Mouse (Mus musculus) stomach, postnatal 0 days (tissue): ENCODE measurements around the gene Fmnl1. TPM values are rescaled to one million over a fixed set of nuclear protein-coding genes. Genes with fewer than 3 reads are reported as not detected.

Source experiments
- ATAC-seq: fragments of 200-750 bp; cut with Nextera tagmentation; 2 replicates; pipeline ENCODE4 v1.8.0; 2017; ENCODE audit not compliant: low FRiP score, low TSS enrichment
- DNase-seq: peaks from one replicate; pipeline ENCODE4 v3.0.0-alpha.2; 2016; ENCODE audit warnings: low spot score
- H3K27ac ChIP-seq: fragments of 300-500 bp; sonication (generic); replicated peaks from 2 replicates; pipeline ENCODE4 v1.5.1; 2014; ENCODE audit warnings: mild to moderate bottlenecking, control low read depth
- H3K27me3 ChIP-seq: fragments of 300-500 bp; sonication (generic); 2 replicates; pipeline ENCODE4 v1.6.1; 2014; ENCODE audit warnings: low read length; ENCODE audit not compliant: control insufficient read depth, insufficient read depth
- H3K36me3 ChIP-seq: fragments of 300-500 bp; sonication (generic); 2 replicates; pipeline ENCODE4 v1.6.1; 2014; ENCODE audit warnings: low read length, mixed read lengths; ENCODE audit not compliant: control insufficient read depth, insufficient read depth
- H3K4me1 ChIP-seq: fragments of 300-500 bp; sonication (generic); replicated peaks from 2 replicates; pipeline ENCODE4 v1.6.1; 2014; ENCODE audit warnings: antibody characterized with exemption; ENCODE audit not compliant: control insufficient read depth, insufficient read depth
- H3K4me2 ChIP-seq: fragments of 300-500 bp; sonication (generic); replicated peaks from 2 replicates; pipeline ENCODE4 v1.6.1; 2014; ENCODE audit warnings: low read depth, mild to moderate bottlenecking, control low read depth, moderate library complexity
- H3K4me3 ChIP-seq: fragments of 300-500 bp; sonication (generic); 2 replicates; pipeline ENCODE4 v1.5.1; 2014; ENCODE audit warnings: low read depth, low read length, control low read depth
- H3K9ac ChIP-seq: fragments of 300-500 bp; sonication (generic); 2 replicates; pipeline ENCODE4 v1.6.1; 2014; ENCODE audit warnings: mild to moderate bottlenecking, low read length, control low read depth, mixed read lengths
- H3K9me3 ChIP-seq: fragments of 300-500 bp; sonication (generic); 2 replicates; pipeline ENCODE4 v1.6.1; 2016; ENCODE audit warnings: low read length; ENCODE audit not compliant: control insufficient read depth
- CTCF ChIP-seq: IDR thresholded peaks from 2 replicates; pipeline ENCODE4 v1.5.1; 2016; ENCODE audit warnings: antibody characterized with exemption, low read depth, mild to moderate bottlenecking, moderate library complexity
- EP300 ChIP-seq: optimal IDR thresholded peaks from 2 replicates; pipeline ENCODE3; 2016; ENCODE audit warnings: antibody characterized with exemption
- WGBS: fragments of 180-500 bp; shearing (Covaris S2); extraction: QIAGEN DNeasy Blood & Tissue Kit; methylation state at CpG from one replicate; pipeline ENCODE4 v1.1.7; 2014; 5-methylcytosine and 5-hydroxymethylcytosine counted together
- polyA plus RNA-seq: library from polyadenylated mRNA; unstranded; fragments of >200 nt; fragmentation: Nextera tagmentation; extraction: Ambion mirVana; gene quantifications from 2 replicates; pipeline ENCODE4 v1.2.1, GENCODE M21; 2015

Gene Fmnl1
- polyA plus RNA-seq, 1 experiment from 2014 or later, result 0.86 TPM

DNA sequence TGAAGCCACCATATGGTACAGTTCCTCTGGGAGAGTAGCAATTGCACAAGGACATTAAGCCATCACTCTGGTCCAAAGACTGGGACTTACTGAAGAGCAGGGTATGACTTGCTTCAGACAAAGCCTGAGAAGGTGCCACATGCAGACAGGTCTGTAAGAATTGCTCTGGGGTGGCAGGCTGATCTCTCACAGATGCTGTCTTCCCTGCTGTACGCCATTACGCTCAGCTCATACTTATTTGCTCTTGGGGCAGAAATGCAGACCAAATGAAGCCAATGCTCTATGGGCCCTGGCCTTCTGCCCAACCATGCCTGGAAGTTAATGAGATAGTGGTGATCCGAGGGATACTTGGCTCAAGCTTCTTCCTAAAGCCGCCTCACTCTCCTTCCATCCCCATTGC is 73.9 kb downstream of the Fmnl1 start:
- H3K4me3 ChIP-seq, result no peak overlapping the region
- ATAC-seq, result no peak
- WGBS, result 71% methylated on average over 4 of the region's 4 CpGs

DNA sequence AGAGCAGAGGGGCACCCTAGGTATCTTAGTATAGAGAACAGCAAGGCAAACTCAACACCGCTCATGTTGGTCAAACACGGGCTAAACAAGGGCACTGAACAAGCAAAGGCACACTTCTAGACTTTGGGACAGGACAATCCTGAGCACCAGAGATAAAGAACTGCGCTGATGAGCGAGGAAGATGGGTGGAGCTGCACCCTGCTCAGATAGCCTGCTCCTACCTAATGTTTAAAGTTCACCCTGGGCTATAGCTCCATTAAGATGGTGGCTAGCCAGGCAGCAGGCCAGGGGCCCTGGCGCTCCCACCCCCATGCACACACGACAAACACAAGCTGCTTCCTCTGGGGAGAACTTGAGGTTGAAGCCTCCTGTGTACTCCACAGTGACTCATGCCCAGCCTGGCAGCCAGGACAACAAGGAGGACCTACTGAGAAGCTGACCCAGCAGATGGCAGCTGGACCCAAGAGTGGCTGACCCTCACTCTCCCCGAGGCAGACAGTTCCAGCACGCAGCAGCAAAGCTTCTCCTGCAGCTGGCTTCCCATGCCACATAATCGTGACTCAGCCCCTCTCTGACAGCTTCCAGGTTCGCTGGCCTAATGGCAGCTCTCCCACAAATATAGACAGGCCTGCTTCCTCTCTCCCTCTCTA is 75.3 kb downstream of the Fmnl1 start:
- H3K27me3 ChIP-seq, result no peaks in the 10 kb centered on the region
- peak overlapping the region; percentile 79 for H3K27ac ChIP-seq
- no peak overlapping the region for H3K4me2 ChIP-seq
- H3K36me3 ChIP-seq, result no peaks in the 10 kb centered on the region
- DNase-seq (peak; percentile 51), ATAC-seq (peak; percentile 64)
- no peak overlapping the region for H3K9ac ChIP-seq
- TF ChIP-seq EP300, result no peak
- TF ChIP-seq CTCF, result peak; percentile 27
- no peaks in the 10 kb centered on the region for H3K9me3 ChIP-seq
- no peak overlapping the region for H3K4me3 ChIP-seq
- peaks cover 14% of the 10 kb centered on the region for H3K4me1 ChIP-seq
- 43% methylated on average over 10 of the region's 10 CpGs for WGBS

More for the DNA sequence above, 73.9 kb downstream of the Fmnl1 start:
- H3K4me1 ChIP-seq, result peaks cover 17% of the 10 kb centered on the region
- peaks cover 7% of the 10 kb centered on the region; the same call in 1 of the 2 replicates for H3K36me3 ChIP-seq
- no peak overlapping the region for H3K27ac ChIP-seq
- H3K9ac ChIP-seq, result no peak overlapping the region
- H3K4me2 ChIP-seq, result no peak overlapping the region
- no peak for TF ChIP-seq CTCF
- TF ChIP-seq EP300, result no peak
- no peaks in the 10 kb centered on the region for H3K27me3 ChIP-seq
- DNase-seq, result no peak
- no peaks in the 10 kb centered on the region for H3K9me3 ChIP-seq

DNA sequence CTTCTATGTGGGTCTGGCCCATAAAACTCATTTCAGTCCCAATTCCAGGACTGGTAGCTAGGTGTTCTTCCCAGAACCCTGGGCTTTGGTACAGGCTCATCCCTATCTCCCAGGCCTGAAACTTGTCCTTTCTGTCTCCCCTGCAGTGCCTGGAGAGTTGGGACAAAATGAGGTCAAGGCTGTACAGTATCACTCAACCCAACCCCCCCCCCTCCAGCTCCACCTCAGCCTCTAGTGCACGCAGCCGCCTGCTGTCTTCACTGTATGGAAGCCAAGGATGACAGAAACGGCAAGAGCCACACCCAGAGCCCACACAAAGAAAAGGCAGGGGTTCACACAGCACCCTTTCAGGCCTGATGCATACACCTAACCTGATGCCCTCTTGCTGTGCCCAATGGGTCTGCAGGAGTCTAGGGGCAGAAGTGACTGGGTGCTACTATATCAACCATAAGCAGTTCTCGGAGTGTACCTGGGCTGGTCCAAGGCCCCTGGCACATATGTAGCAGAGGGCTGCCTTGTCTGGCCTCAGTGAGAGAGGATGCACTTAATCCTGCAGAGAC is 75.9 kb downstream of the Fmnl1 start:
- 24% methylated on average over 4 of the region's 4 CpGs for WGBS
- Histone ChIP-seq H3K4me2 (peak overlapping the region; percentile 8; the same call in 1 of the 2 replicates), H3K4me3 (no peak overlapping the region), H3K9ac (no peak overlapping the region; the same call in 1 of the 2 replicates), H3K4me1 (peaks cover 14% of the 10 kb centered on the region), H3K27ac (peak overlapping the region; percentile 79), H3K36me3 (no peaks in the 10 kb centered on the region), H3K27me3 (no peaks in the 10 kb centered on the region), H3K9me3 (no peaks in the 10 kb centered on the region)
- no peak for DNase-seq
- ATAC-seq, result peak; percentile 45; the same call in 1 of the 2 replicates
- TF ChIP-seq EP300 (no peak), CTCF (no peak)

DNA sequence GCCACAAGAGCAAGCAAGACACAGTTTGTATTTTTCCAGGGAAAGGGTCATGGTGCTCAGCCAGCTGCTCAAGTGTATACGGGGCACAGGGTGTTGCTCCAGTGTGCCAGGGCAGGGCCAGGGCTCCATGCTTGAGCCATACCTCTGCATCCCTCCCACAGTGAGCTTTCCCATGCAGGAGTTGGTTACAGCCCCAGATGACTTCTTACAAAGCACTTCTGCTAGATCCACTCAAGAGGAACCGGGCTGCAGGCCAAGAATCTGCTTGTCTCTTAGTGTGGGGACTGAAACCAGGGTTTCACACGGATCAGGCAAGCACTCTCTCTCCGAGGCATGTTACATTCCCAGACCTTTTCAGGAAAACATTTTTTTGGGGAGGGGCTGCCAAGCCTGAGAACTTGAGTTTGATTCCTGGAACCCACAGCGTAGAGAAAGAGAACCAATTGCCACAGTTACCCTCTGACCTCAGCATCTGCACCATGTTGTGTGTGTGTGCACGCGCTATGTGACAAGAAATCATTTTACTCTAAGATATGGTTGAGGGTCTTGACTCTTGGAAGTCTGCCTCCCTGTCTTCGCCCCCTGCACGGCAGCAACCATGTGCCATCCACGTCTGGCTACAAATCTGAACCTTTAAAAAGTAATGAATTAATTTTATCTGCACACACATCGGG is 76.7 kb downstream of the Fmnl1 start:
- no peak overlapping the region for H3K4me3 ChIP-seq
- peak; percentile 48; the same call in 1 of the 2 replicates for ATAC-seq

More for the DNA sequence above, 76.7 kb downstream of the Fmnl1 start:
- DNase-seq, result peak; percentile 48
- TF ChIP-seq CTCF, result no peak
- TF ChIP-seq EP300, result no peak
- H3K27me3 ChIP-seq, result no peaks in the 10 kb centered on the region
- H3K9ac ChIP-seq, result no peak overlapping the region
- WGBS, result 51% methylated on average over 11 of the region's 11 CpGs
- H3K4me1 ChIP-seq, result peaks cover 14% of the 10 kb centered on the region
- no peaks in the 10 kb centered on the region for H3K9me3 ChIP-seq
- no peak overlapping the region; the same call in 1 of the 2 replicates for H3K4me2 ChIP-seq
- H3K36me3 ChIP-seq, result no peaks in the 10 kb centered on the region
- H3K27ac ChIP-seq, result peak overlapping the region; percentile 56; the same call in 1 of the 2 replicates

Other genes with a start within 250 kb of the Fmnl1 start
- 1.1 and 1.3 TPM in 2 replicates for gene Kif18b, start 246.0 kb upstream of the Fmnl1 start, polyA plus RNA-seq
- gene C1ql1, start 224.4 kb upstream of the Fmnl1 start, polyA plus RNA-seq, result 1.4 and 1.9 TPM in 2 replicates
- 45.9 and 52.3 TPM in 2 replicates for gene Nmt1, start 142.9 kb upstream of the Fmnl1 start, polyA plus RNA-seq
- 36.8 and 42.3 TPM in 2 replicates for gene Dcakd, start 142.8 kb upstream of the Fmnl1 start, polyA plus RNA-seq
- gene Plcd3, start 69.4 kb upstream of the Fmnl1 start, polyA plus RNA-seq, result 4.2 and 5.0 TPM in 2 replicates
- gene Acbd4, start 69.4 kb upstream of the Fmnl1 start, polyA plus RNA-seq, result 28.6 and 36.7 TPM in 2 replicates
- gene Hexim1, start 54.9 kb upstream of the Fmnl1 start, polyA plus RNA-seq, result 3.8 and 4.1 TPM in 2 replicates
- 3.7 and 4.4 TPM in 2 replicates for gene Hexim2, start 38.7 kb upstream of the Fmnl1 start, polyA plus RNA-seq
- 1.0 and 1.7 TPM in 2 replicates for gene 1700023F06Rik, start 37.5 kb downstream of the Fmnl1 start, polyA plus RNA-seq
- not detected in 2 replicates for gene Spata32, start 47.3 kb downstream of the Fmnl1 start, polyA plus RNA-seq
- gene Map3k14, start 96.4 kb downstream of the Fmnl1 start, polyA plus RNA-seq, result 1.6 TPM in 2 replicates
- 18.2 and 22.1 TPM in 2 replicates for gene Arhgap27, start 192.6 kb downstream of the Fmnl1 start, polyA plus RNA-seq
- gene Plekhm1, start 241.6 kb downstream of the Fmnl1 start, polyA plus RNA-seq, result 3.6 and 4.2 TPM in 2 replicates